Mouse (Mus musculus) limb, embryonic 13.5 days (tissue): Measurements from ENCODE around the gene Heca. TPM values are rescaled to one million over a fixed set of nuclear protein-coding genes. Genes with fewer than 3 reads are reported as not detected.
"Not testable (repeated sequence)": the region's sequence is repeated elsewhere in the genome, so short reads cannot be mapped to it uniquely, and the experiment has no call there.

Source experiments
- ATAC-seq: fragments of 200-750 bp; cut with Nextera tagmentation; 2 replicates; pipeline ENCODE4 v1.8.0; 2017; ENCODE audit warnings: low read depth, moderate number of reproducible peaks, moderate TSS enrichment; ENCODE audit not compliant: low FRiP score
- H3K27ac ChIP-seq: fragments of 300-500 bp; sonication (generic); 2 replicates; pipeline ENCODE4 v1.5.1; 2015; ENCODE audit warnings: inconsistent platforms, mild to moderate bottlenecking, moderate library complexity
- H3K27me3 ChIP-seq: fragments of 300-500 bp; sonication (generic); 2 replicates; pipeline ENCODE4 v1.6.1; 2015; ENCODE audit warnings: mild to moderate bottlenecking, inconsistent platforms
- H3K36me3 ChIP-seq: fragments of 300-500 bp; sonication (generic); 2 replicates; pipeline ENCODE4 v1.6.1; 2015; ENCODE audit warnings: inconsistent platforms, mild to moderate bottlenecking, moderate library complexity
- H3K4me1 ChIP-seq: fragments of 300-500 bp; sonication (generic); 2 replicates; pipeline ENCODE4 v1.6.1; 2015; ENCODE audit warnings: inconsistent platforms
- H3K4me2 ChIP-seq: fragments of 300-500 bp; sonication (generic); replicated peaks from 2 replicates; pipeline ENCODE4 v1.6.1; 2015; ENCODE audit warnings: inconsistent platforms, mild to moderate bottlenecking, moderate library complexity
- H3K4me3 ChIP-seq: fragments of 300-500 bp; sonication (generic); 2 replicates; pipeline ENCODE4 v1.5.1; 2015; ENCODE audit warnings: moderate library complexity, mild to moderate bottlenecking, inconsistent platforms
- H3K9ac ChIP-seq: fragments of 300-500 bp; sonication (generic); 2 replicates; pipeline ENCODE4 v1.6.1; 2015; ENCODE audit warnings: mild to moderate bottlenecking, inconsistent platforms
- H3K9me3 ChIP-seq: fragments of 300-500 bp; sonication (generic); 2 replicates; pipeline ENCODE4 v1.6.1; 2016; ENCODE audit warnings: inconsistent platforms
- WGBS: fragments of 180-500 bp; shearing (Covaris S2); methylation state at CpG from one replicate; pipeline ENCODE4 v1.1.7; 2015; 5-methylcytosine and 5-hydroxymethylcytosine counted together
- polyA plus RNA-seq: library from polyadenylated mRNA; unstranded; fragments of >200 nt; fragmentation: Nextera tagmentation; extraction: Ambion mirVana; gene quantifications from 2 replicates; pipeline ENCODE4 v1.2.1, GENCODE M21; 2015

The Heca gene
- polyA plus RNA-seq, 1 experiment from 2014 or later = 6.3 TPM

DNA sequence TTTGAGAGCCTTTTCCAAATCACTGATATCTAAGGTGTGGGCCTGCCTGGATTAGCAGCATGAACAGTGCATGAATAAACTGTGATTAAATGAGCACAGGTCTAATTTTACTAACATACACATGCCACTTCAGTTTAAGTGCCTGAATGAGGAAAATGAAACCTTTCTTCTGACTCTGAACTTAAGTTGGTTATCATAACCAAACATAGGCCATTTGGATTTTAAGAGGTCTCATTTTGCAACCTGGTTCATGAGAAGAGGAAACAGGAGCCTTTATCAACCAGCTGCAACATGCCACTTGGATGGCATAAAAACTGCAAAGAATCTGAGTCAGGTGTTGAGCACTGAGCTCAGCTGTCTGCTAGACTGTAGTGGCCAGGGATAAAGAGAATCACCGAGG, 16.7 kb downstream of the Heca start:
- Histone ChIP-seq H3K4me3 (no peak overlapping the region), H3K27ac (0 out of 2 replicates have a peak overlapping the region, but pooled peaks have one; percentile 33), H3K4me1 (peaks cover 22% of the 10 kb centered on the region), H3K27me3 (no peaks in the 10 kb centered on the region), H3K36me3 (no peaks in the 10 kb centered on the region), H3K4me2 (no peak overlapping the region), H3K9ac (no peak overlapping the region), H3K9me3 (no peaks in the 10 kb centered on the region)
- 16% methylated on average over 1 of the region's 1 CpGs for WGBS
- no peak for ATAC-seq

- 24% methylated on average over 6 of the region's 6 CpGs for WGBS
- peaks cover 22% of the 10 kb centered on the region for H3K4me1 ChIP-seq
- H3K27ac ChIP-seq = no peak overlapping the region; the same call in 1 of the 2 replicates
- H3K4me3 ChIP-seq = no peak overlapping the region
- no peaks in the 10 kb centered on the region for H3K27me3 ChIP-seq
- H3K9ac ChIP-seq = no peak overlapping the region
- H3K36me3 ChIP-seq = no peaks in the 10 kb centered on the region
- ATAC-seq = no peak; the same call in 1 of the 2 replicates
- H3K4me2 ChIP-seq = peak overlapping the region; percentile 12; the same call in 1 of the 2 replicates
- H3K9me3 ChIP-seq = no peaks in the 10 kb centered on the region
Measured at GRCm38 (mm10) chr10:17930445-17931083, 17.3 kb downstream of the Heca start.

DNA sequence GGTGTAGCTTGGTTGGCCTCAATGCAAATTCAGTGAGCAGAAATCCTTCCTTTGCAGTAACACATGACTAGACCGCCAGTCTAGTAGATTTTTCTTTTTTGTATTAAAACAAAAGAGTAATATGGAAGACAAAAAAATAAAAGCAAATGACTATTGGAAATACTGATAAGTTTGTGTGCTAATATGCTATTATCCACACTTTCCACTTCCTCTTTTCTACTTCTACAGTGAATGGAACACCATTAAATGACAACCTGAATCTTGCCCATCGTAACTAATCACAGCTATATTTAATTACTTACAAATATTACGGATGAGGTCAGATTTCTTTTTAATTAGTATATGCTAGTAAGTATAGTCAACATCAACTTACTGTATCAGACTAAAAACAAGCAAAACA, 22.7 kb downstream of the Heca start:
- Histone ChIP-seq H3K27ac (no peak overlapping the region), H3K4me2 (no peak overlapping the region), H3K4me1 (peaks cover 8% of the 10 kb centered on the region), H3K4me3 (no peak overlapping the region), H3K9me3 (no peaks in the 10 kb centered on the region), H3K9ac (no peak overlapping the region), H3K27me3 (no peaks in the 10 kb centered on the region), H3K36me3 (no peaks in the 10 kb centered on the region)
- no peak for ATAC-seq
- WGBS = 94% methylated on average over 3 of the region's 3 CpGs

- Histone ChIP-seq H3K4me1 (peaks cover 8% of the 10 kb centered on the region), H3K27ac (no peak overlapping the region), H3K27me3 (no peaks in the 10 kb centered on the region), H3K9me3 (no peaks in the 10 kb centered on the region), H3K36me3 (no peaks in the 10 kb centered on the region), H3K9ac (no peak overlapping the region), H3K4me3 (no peak overlapping the region), H3K4me2 (no peak overlapping the region)
- WGBS = 58% methylated on average over 3 of the region's 3 CpGs
- ATAC-seq = no peak
Measured at GRCm38 (mm10) chr10:17924166-17924565, 23.7 kb downstream of the Heca start.

DNA sequence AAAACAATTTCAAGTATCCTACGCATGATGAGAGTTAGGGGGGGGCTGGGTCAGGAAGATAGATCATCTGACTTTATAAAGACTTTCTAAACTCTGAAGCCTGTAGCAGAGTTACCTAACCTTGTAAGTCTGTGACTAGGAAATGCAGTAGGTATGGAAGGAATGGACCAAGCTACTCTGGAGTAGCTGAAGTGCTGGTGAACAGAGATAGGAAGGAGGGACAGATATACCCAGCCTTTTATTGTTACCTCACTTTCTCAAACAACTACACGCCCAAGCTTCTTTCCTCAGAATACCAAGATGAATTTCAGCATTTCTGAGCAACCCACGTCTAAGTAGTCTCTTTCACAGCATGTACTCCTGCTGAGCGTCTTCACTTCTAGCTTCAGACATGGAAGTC, 26.5 kb downstream of the Heca start:
- Histone ChIP-seq H3K4me3 (no peak overlapping the region), H3K4me1 (peaks cover 6% of the 10 kb centered on the region; the same call in 1 of the 2 replicates), H3K36me3 (no peaks in the 10 kb centered on the region), H3K9ac (no peak overlapping the region), H3K9me3 (no peaks in the 10 kb centered on the region), H3K27me3 (no peaks in the 10 kb centered on the region), H3K27ac (no peak overlapping the region), H3K4me2 (no peak overlapping the region)
- WGBS = 56% methylated on average over 4 of the region's 4 CpGs
- no peak for ATAC-seq

DNA sequence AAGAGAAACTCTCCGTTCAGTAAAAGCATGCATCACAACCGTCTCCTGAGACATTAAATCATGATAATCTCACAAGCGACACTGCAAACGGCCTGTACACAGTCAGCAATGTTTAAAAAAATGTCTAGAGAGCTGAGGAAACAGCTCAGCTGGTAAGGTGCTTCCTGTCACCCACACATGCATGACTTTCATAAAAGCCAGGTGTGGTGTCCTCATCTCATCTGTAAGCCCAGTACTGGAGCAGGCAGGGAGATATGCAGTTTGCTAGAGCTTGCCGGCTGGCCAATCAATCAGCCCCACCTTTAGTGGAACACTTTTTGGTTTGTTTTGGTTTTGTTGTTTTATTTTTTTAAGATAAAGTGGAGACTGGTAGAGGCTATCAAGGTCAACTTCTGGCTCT, 27.9 kb downstream of the Heca start:
- H3K4me3 ChIP-seq = no peak overlapping the region
- peaks cover 6% of the 10 kb centered on the region; the same call in 1 of the 2 replicates for H3K4me1 ChIP-seq
- peaks cover 9% of the 10 kb centered on the region for H3K36me3 ChIP-seq
- no peaks in the 10 kb centered on the region for H3K27me3 ChIP-seq
- H3K9me3 ChIP-seq = no peaks in the 10 kb centered on the region
- ATAC-seq = no peak
- no peak overlapping the region for H3K4me2 ChIP-seq
- H3K27ac ChIP-seq = no peak overlapping the region
- no peak overlapping the region for H3K9ac ChIP-seq
- 56% methylated on average over 5 of the region's 5 CpGs for WGBS

- H3K4me1 ChIP-seq = peaks cover 5% of the 10 kb centered on the region; the same call in 1 of the 2 replicates
- peaks cover 10% of the 10 kb centered on the region for H3K36me3 ChIP-seq
- H3K9me3 ChIP-seq = no peaks in the 10 kb centered on the region
- WGBS = 89% methylated on average over 2 of the region's 2 CpGs
- H3K4me2 ChIP-seq = no peak overlapping the region
- no peak for ATAC-seq
- H3K27ac ChIP-seq = no peak overlapping the region
- no peaks in the 10 kb centered on the region for H3K27me3 ChIP-seq
- no peak overlapping the region for H3K4me3 ChIP-seq
- no peak overlapping the region for H3K9ac ChIP-seq
Measured at GRCm38 (mm10) chr10:17919032-17919431, 28.8 kb downstream of the Heca start.

DNA sequence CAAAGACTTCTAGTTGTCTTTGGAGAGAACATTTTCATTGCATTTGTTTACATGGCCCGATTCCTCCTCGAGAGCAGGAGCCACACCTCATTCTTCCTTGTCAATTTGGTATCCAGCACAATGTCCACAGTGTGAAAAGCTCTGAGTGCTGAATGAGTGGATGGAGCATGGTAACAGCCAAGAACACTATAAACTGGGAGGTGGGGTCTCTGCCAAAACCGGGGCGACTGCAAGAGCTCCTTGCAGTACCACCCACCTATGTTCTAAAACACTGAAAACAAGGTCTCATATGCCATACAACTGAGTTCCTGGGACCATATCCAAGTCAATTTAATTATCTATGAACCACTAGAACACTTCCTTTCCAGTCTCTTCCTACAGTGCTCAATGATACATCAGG, 39.1 kb downstream of the Heca start:
- no peak for ATAC-seq
- 84% methylated on average over 4 of the region's 4 CpGs for WGBS
- Histone ChIP-seq H3K4me1 (no peaks in the 10 kb centered on the region), H3K4me2 (no peak overlapping the region), H3K27me3 (no peaks in the 10 kb centered on the region), H3K27ac (no peak overlapping the region), H3K4me3 (no peak overlapping the region), H3K9me3 (no peaks in the 10 kb centered on the region), H3K9ac (no peak overlapping the region), H3K36me3 (peaks cover 36% of the 10 kb centered on the region)

DNA sequence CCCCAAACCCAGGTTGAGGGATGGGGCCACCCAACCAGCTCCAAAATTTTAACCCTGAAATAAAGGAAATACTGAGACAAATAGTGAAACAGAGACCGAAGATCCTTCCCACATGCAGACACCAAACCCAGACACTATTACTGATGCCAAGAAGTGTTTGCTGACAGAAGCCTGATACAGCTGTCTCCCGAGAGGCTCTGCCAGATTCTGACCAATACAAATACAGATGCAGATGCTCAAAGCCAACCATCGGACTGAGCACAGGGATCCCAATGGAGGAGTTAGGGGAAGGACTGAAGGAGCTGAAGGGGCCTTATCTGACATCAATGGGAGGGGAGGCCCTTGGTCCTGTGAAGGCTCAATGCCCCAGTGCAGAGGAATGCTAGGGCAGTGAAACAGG, 41.5 kb downstream of the Heca start:
- not testable (repeated sequence) for H3K9ac ChIP-seq, H3K4me1 ChIP-seq, H3K4me3 ChIP-seq, H3K9me3 ChIP-seq, ATAC-seq, H3K27ac ChIP-seq, H3K4me2 ChIP-seq, H3K27me3 ChIP-seq
- H3K36me3 ChIP-seq = peaks cover 43% of the 10 kb centered on the region
- WGBS = 87% methylated on average over 3 of the region's 3 CpGs

DNA sequence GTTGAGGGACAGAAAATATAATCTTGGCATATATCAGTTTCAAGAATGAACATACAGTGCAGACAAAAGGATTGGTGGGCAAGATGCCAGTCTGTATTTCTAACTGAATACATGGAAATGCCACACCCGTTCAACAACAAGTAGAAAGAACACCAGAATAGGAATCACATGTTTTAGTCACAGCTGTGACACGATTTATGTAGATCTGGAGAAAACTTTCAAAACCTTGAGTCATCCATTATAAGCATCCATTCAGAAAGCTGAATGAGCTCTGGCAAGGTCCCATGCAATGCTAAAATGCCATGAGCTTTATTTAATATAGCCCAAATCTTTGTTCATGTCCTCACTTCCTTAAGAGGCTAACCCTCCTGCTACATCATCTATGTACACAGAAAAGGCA, 44.4 kb downstream of the Heca start:
- no peak for ATAC-seq
- Histone ChIP-seq H3K9me3 (no peaks in the 10 kb centered on the region), H3K4me3 (no peak overlapping the region), H3K36me3 (peaks cover 58% of the 10 kb centered on the region), H3K4me1 (no peaks in the 10 kb centered on the region), H3K9ac (no peak overlapping the region), H3K27me3 (no peaks in the 10 kb centered on the region), H3K27ac (no peak overlapping the region), H3K4me2 (no peak overlapping the region)
- WGBS = 94% methylated on average over 2 of the region's 2 CpGs

- no peak for ATAC-seq
- no peaks in the 10 kb centered on the region for H3K36me3 ChIP-seq
- H3K9ac ChIP-seq = no peak overlapping the region
- H3K4me3 ChIP-seq = no peak overlapping the region
- H3K27me3 ChIP-seq = no peaks in the 10 kb centered on the region
- H3K9me3 ChIP-seq = no peaks in the 10 kb centered on the region
- WGBS = 51% methylated on average over 2 of the region's 2 CpGs
- H3K4me1 ChIP-seq = peaks cover 10% of the 10 kb centered on the region
- no peak overlapping the region for H3K27ac ChIP-seq
- no peak overlapping the region for H3K4me2 ChIP-seq
Measured at GRCm38 (mm10) chr10:17880724-17881123, 67.1 kb downstream of the Heca start.

GRCm38 (mm10) chr10:17880038-17880437, 67.8 kb downstream of the Heca start:
- no peaks in the 10 kb centered on the region for H3K27me3 ChIP-seq
- no peak overlapping the region for H3K9ac ChIP-seq
- no peak overlapping the region for H3K27ac ChIP-seq
- no peak for ATAC-seq
- no peaks in the 10 kb centered on the region for H3K36me3 ChIP-seq
- H3K4me2 ChIP-seq = no peak overlapping the region
- H3K9me3 ChIP-seq = no peaks in the 10 kb centered on the region
- no peak overlapping the region for H3K4me3 ChIP-seq
- 71% methylated on average over 3 of the region's 3 CpGs for WGBS
- H3K4me1 ChIP-seq = peaks cover 10% of the 10 kb centered on the region
